ENCODE assay signal across 7 mouse cellular contexts in the genomic region with DNA sequence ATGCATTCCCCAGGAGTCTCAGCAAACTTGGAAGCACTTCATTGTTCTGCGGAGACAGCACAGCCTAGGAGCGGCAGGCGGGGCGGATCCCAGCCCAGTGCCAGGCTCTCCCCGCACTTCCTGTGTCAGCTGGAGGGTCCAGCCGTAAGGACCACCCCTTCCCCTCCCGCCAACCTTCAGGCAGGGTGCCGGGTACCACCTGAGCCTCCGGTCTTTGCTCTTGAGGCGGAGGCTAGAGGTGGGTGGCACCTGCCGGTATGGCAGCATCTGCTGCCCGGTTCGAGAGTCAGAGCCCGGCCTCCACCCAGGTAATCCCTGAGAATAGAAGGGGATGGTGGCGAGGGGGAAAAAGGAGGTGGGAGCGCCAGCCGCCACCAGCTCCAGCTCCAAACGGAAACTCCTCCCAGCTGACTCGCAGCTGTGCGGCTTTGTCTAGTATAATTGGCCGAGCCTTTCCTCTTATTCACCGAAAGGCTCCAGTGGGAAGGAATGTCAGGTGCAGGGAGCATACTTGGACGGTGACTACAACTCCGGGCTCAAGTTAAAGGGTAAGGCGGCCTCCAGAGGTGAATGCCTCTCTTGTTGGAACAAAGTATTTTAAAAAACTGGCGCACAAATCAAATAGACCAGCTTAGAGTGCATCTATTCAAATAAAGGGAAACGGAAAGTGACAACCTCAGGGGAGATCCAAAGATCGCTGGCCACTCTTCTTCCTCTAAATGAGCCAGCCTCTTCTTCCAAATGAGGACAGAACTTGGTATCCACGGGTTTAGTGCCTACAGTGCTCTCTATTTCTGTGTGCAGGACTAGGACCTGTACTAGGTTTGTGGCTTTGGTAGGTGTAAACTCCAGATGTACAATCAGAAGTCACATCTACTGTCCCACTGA.
DNase-seq lines count a peak whose midpoint lies in the region; ATAC-seq and TF ChIP-seq lines count a peak whose summit lies in the region.

No protein-coding gene starts in this region.

- WGBS in hindbrain, postnatal 0 days: under 1% methylated on average over 29 of the region's 29 CpGs

- H3K27ac ChIP-seq in gastrocnemius, adult 2 months: peak overlapping the region; percentile 82
- peak overlapping the region; percentile 80 for H3K27ac ChIP-seq in hindbrain, postnatal 0 days

- intact Hi-C loops in gastrocnemius, adult 2 months (cut with DNase I): loop anchor here (5.0 kb wide), 1 partner anchor 75 kb away; no protein-coding TSS in a partner anchor
- intact Hi-C loops in left cerebral cortex, postnatal 36 days (cut with DNase I): no loop called here

- H3K4me3 ChIP-seq in gastrocnemius, adult 2 months: peak overlapping the region; percentile 82
- H3K4me3 ChIP-seq in hindbrain, postnatal 0 days (ENCODE audit: low read length): peak overlapping the region; percentile 64

- DNase-seq in ZHBTc4 (ENCODE audit: low read depth, low spot score): peak; percentile 93
- DNase-seq in cerebellum, postnatal 36 days: peak; percentile 16
- peak; percentile 65 for DNase-seq in gastrocnemius, adult 2 months
- peak; percentile 68 for DNase-seq in hindbrain, postnatal 0 days (ENCODE audit: low spot score)
- peak; percentile 29 to 31 for DNase-seq in left cerebral cortex, postnatal 36 days (ENCODE audit: low spot score in 2 of 2)
- DNase-seq in right cerebral cortex, postnatal 25 days: peak; percentile 33

- peaks cover 4% of the 10 kb centered on the region; the same call in 1 of the 2 replicates for H3K4me1 ChIP-seq in hindbrain, postnatal 0 days (ENCODE audit: insufficient read depth, low read length)

- peak; percentile 94 for ATAC-seq in hindbrain, postnatal 0 days
- peak; percentile 79 for ATAC-seq in megakaryocyte-erythroid progenitor cell, adult 5-6 weeks (replicated peaks; ENCODE audit: low FRiP score, low TSS enrichment, poor library complexity, severe bottlenecking)

- H3K4me2 ChIP-seq in hindbrain, postnatal 0 days (ENCODE audit: low read depth, low read length): peak overlapping the region; percentile 95

- H3K27me3 ChIP-seq in hindbrain, postnatal 0 days (ENCODE audit: insufficient read depth, low read length): no peaks in the 10 kb centered on the region

- H3K9ac ChIP-seq in hindbrain, postnatal 0 days (replicated peaks; ENCODE audit: low read length): peak overlapping the region; percentile 61

- H3K9me3 ChIP-seq in hindbrain, postnatal 0 days (ENCODE audit: low read length): no peaks in the 10 kb centered on the region

- H3K36me3 ChIP-seq in hindbrain, postnatal 0 days (ENCODE audit: insufficient read depth, low read length): no peaks in the 10 kb centered on the region

- TF ChIP-seq CTCF in gastrocnemius, adult 2 months (IDR thresholded peaks at IDR 0.05): peak; percentile 18; the same call in 1 of the 2 replicates
- TF ChIP-seq CTCF in hindbrain, postnatal 0 days (IDR thresholded peaks at IDR 0.05; ENCODE audit: low read depth): no peak

Comparison
In these comparisons a context has a peak if more than half of its experiments do, and no peak if none do; other contexts are left out.
1. Peak in every context shown above with its lines: DNase-seq, ATAC-seq, H3K4me3 ChIP-seq and H3K27ac ChIP-seq.
2. DNase-seq: peak in every context shown above with its lines; median percentile 93 in ZHBTc4; 68 in hindbrain, postnatal 0 days; 65 in gastrocnemius, adult 2 months; 33 in right cerebral cortex, postnatal 25 days; 30 in left cerebral cortex, postnatal 36 days; 16 in cerebellum, postnatal 36 days.